Mouse (Mus musculus): ENCODE data around the gene Ptov1. TPM values are rescaled to one million over a fixed set of nuclear protein-coding genes. Genes with fewer than 3 reads are reported as not detected.

Gene Ptov1
- total RNA-seq, 2 experiments from 2014 or later: 321 to 335 TPM

GRCm38 (mm10) chr7:44852259-44853027, 17.1 kb downstream of the Ptov1 start:
- no peak for DNase-seq (ENCODE audit: low spot score in 2 of 2)
- Histone ChIP-seq H3K27ac (no peak overlapping the region), H3K4me3 (no peak overlapping the region)
- no peak for TF ChIP-seq CTCF (conservative IDR thresholded peaks at IDR 0.05)

DNA sequence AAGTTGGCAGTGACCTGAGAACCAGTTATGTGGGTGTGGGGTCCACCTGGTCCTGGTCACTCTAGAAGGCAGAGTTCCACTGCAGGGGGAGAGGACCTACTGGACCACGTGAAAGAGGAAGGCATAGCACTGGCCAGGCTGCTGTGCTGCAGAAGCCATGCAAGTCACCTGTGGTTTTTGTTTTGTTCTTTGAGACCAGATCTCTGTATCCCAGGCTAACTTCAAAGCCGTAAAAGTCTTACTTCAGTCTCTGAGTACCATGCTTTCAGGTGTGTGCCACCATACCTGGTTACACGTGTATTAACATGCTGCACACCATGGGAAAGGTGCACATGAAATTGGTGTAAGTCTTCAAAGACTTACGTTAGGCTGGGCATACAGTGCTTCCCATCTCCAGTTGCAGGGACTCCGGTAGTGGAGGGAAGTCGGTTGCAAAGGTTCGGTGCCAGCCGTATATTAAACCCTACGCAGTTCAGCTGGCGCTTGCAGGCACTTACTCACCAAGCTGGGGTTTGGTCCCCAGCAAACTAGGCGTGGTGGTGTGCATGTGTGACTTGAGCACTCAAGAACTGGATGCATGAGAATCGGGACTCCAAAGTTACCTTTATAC, 17.9 kb downstream of the Ptov1 start:
- H3K4me3 ChIP-seq: no peak overlapping the region
- no peak for DNase-seq (ENCODE audit: low spot score in 2 of 2)
- H3K27ac ChIP-seq: peak overlapping the region; percentile 99
- no peak for TF ChIP-seq CTCF (conservative IDR thresholded peaks at IDR 0.05)

- no peak for TF ChIP-seq CTCF (conservative IDR thresholded peaks at IDR 0.05)
- Histone ChIP-seq H3K27ac (peak overlapping the region; percentile 99), H3K4me3 (peak overlapping the region; percentile 76)
- DNase-seq (ENCODE audit: low spot score in 2 of 2): no peak
Observed at GRCm38 (mm10) chr7:44850789-44851624, 18.6 kb downstream of the Ptov1 start.

DNA sequence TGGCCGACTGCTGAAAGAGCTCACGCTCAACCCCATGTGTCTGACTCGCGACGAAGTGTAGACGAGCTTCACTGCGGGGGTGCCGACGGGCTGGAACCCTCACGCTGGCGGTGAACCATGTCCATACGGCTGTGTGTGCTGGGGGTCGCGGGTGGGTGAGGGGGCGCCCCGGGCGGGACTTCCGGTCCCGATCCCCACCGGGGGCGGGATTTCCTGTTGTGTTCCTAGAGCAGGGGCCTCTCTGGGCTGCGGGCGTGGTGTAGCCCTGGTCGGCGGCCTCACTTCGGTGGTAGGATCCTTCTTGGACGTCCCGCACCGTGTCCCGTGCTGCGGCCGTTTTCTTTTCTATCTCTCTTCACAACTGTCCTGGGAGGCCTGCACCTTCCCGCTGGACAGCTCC, 19.4 kb downstream of the Ptov1 start:
- peak; percentile 72 to 78 for DNase-seq (ENCODE audit: low spot score in 2 of 2)
- peak; percentile 31; the same call in 1 of the 2 replicates for TF ChIP-seq CTCF (conservative IDR thresholded peaks at IDR 0.05)
- peak overlapping the region; percentile 99 for H3K27ac ChIP-seq
- H3K4me3 ChIP-seq: peak overlapping the region; percentile 76

DNA sequence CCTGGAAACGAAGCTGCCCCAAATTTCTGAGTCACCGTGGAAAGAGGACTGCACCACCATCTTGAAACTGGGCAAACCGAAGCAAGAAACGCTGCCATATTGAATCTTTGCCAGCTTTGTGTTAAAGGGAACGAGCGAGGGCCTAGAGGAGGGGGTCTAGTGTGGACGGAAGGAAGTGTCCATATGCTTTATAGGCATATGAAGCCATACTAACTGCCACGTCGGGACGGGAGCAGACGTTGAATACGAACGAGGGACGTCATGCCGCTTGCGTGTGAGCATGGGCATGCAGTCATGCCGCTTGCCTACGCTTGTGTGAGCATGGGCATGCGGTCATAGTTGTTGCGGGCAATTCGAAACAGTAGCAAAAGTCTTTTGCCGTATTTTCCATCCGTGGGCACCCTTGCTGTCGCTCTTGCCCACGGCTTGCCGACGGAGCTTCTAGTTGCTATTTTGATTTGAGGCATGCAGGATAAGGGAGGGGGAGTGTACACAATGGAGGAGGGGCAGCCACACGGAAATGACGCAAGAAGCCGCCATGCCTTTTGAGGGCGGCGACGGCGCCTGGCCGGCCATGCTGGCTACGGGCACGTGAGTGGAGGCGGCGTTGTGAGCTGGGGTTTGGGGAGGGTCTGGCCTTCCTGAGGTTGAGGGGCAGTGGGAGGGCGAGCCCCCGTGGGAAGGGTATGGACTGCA, 20.0 kb downstream of the Ptov1 start:
- peak overlapping the region; percentile 76 for H3K4me3 ChIP-seq
- TF ChIP-seq CTCF (conservative IDR thresholded peaks at IDR 0.05): no peak
- peak overlapping the region; percentile 99 for H3K27ac ChIP-seq
- peak; percentile 88 to 93 for DNase-seq (ENCODE audit: low spot score in 2 of 2)

DNA sequence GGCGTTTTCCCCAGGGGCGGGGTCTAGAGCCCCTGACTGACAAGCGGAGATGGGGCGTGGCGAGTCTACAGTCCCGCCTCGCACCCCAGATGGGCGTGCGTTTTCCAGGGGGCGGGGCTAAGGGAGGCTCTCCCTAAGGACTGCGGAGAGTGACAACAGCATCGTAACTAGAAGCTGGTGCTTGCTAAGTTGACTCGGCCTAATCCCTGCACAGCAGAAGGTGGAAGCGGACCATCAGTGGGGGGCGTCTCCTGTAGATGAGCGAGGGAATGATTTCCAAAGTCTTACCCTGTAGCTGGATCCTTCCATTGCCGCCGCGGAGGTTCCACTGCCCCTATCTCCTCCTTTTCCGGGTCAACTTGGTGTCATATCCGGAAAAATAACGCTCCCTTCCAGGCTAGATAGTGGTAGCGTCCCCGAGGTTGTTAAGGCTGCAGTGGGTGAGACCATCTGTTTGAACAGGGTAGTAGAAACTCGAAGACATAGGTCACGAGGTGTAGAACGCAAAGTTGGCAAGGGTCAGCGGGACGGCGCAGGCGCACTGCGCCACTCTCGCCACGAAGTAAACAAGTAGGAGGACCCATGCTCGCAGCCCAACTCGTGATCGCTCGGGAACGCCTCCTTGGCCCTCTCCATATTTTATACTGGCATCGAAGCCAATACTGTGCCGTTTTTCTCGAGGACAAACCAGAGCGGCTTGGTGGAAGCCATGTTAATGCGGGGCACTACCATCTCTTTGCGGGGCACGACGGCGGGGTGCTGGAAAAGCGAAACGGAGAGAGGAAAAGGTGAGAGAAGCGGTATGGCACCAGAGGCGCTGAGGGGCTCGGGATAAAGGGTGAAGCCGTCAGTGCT, 20.8 kb downstream of the Ptov1 start, which contains the start of the genes Akt1s1 and Tbc1d17:
Akt1s1 (plus strand) TSS at position 431 of the 855 bp plus-strand sequence.
Tbc1d17 (minus strand) TSS at position 519 of the 855 bp plus-strand sequence.
- peak; percentile 100 for DNase-seq (ENCODE audit: low spot score in 2 of 2)
- Histone ChIP-seq H3K4me3 (peak within 1 kb of the TSS; percentile 76), H3K27ac (peak within 1 kb of the TSS; percentile 99)
- no peak for TF ChIP-seq CTCF (conservative IDR thresholded peaks at IDR 0.05)

DNA sequence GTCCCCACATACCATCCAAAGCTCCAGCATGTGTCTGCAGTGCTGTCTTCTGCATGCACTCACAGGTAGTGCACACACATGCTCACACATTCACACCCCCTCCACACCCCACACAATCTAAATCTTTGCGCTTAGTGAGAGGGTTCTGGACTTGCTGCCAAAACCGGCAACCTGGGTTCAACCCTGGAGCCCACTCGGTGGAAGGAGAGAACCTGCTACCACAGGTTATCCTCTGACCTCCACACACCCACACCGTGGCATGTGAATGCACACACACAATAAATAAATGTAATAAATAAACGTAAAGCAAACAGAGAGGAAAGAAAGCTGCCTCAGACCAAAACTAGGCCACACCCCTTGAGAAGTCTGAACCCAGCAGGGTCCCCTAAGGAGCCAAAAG, 21.8 kb downstream of the Ptov1 start:
- H3K4me3 ChIP-seq: peak overlapping the region; percentile 76
- no peak for TF ChIP-seq CTCF (conservative IDR thresholded peaks at IDR 0.05)
- no peak overlapping the region; the same call in 1 of the 2 replicates for H3K27ac ChIP-seq
- DNase-seq (ENCODE audit: low spot score in 2 of 2): no peak

- TF ChIP-seq CTCF (conservative IDR thresholded peaks at IDR 0.05): no peak
- H3K4me3 ChIP-seq: no peak overlapping the region
- H3K27ac ChIP-seq: no peak overlapping the region
- DNase-seq (ENCODE audit: low spot score in 2 of 2): no peak
Observed at GRCm38 (mm10) chr7:44846804-44847203, 22.8 kb downstream of the Ptov1 start.

DNA sequence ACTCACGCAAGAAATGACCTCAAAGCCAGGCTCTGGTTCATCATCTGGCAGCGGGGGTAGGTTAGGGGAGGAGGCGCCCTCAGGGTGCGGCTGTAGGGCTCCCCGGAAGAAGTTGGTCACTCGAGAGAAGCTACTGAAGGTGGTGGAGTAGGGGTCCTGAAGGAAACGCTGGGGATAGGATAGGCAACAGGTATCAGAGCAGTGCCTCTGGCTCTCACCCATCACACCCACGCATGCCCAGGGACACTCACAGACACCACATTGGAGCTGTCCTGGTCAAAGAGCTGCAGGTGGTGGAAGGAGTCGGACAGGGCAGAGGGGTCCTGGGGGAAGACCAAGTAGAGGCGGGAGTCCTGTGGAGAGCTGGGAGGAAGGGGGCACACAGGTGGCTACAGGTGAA, 24.6 kb downstream of the Ptov1 start:
- TF ChIP-seq CTCF (conservative IDR thresholded peaks at IDR 0.05): no peak
- H3K27ac ChIP-seq: no peak overlapping the region
- no peak for DNase-seq (ENCODE audit: low spot score in 2 of 2)
- H3K4me3 ChIP-seq: no peak overlapping the region

- H3K27ac ChIP-seq: no peak overlapping the region
- no peak for TF ChIP-seq CTCF (conservative IDR thresholded peaks at IDR 0.05)
- DNase-seq (ENCODE audit: low spot score in 2 of 2): no peak
- H3K4me3 ChIP-seq: no peak overlapping the region
Observed at GRCm38 (mm10) chr7:44841825-44842463, 27.6 kb downstream of the Ptov1 start.

GRCm38 (mm10) chr7:44840426-44840825, 29.2 kb downstream of the Ptov1 start:
- TF ChIP-seq CTCF (conservative IDR thresholded peaks at IDR 0.05): no peak
- Histone ChIP-seq H3K27ac (no peak overlapping the region), H3K4me3 (no peak overlapping the region)
- no peak for DNase-seq (ENCODE audit: low spot score in 2 of 2)
